In genomic region chr10:93596641-93597040, GRCm38 (mm10) we compare ENCODE assay signal across 21 mouse cellular contexts. TPM values are rescaled to one million over a fixed set of nuclear protein-coding genes. Genes with fewer than 3 reads are reported as not detected.
A peak's percentile ranks its signal among the peaks of the same experiment; 100 is the strongest.
DNase-seq lines count a peak whose midpoint lies in the region; TF ChIP-seq lines count a peak whose summit lies in the region.
"Had no signal": no experiment of that assay in that cellular context is flagged by ENCODE, and none has a peak within 500 bp of the region (broad histone marks: within the 10 kb centered on the region; RNA-seq: fewer than 3 reads in every experiment).

No protein-coding gene starts in this region.

- peaks cover 7% of the 10 kb centered on the region for H3K4me1 ChIP-seq in testis, adult 2 months (ENCODE audit: control insufficient read depth, insufficient read depth, low read length)
- H3K4me1 ChIP-seq: forebrain, embryonic 13.5 days had no signal

- no peaks in the 10 kb centered on the region for H3K27me3 ChIP-seq in testis, adult 2 months (ENCODE audit: control insufficient read depth, insufficient read depth, low read length)
- H3K27me3 ChIP-seq: forebrain, embryonic 15.5 days; Patski had no signal

- peak overlapping the region; percentile 70 for H3K4me3 ChIP-seq in testis, adult 2 months (ENCODE audit: control insufficient read depth, low read depth, low read length)
- H3K4me3 ChIP-seq: embryonic facial prominence, embryonic 10.5 days; embryonic facial prominence, embryonic 12.5 days; forebrain, embryonic 13.5 days; forebrain, embryonic 15.5 days had no signal

- intact Hi-C loops in heart, postnatal 14 days (cut with DNase I): no loop called here

- no peak overlapping the region for H3K27ac ChIP-seq in testis, adult 2 months (ENCODE audit: control insufficient read depth, insufficient read depth, low read depth, low read length)
- H3K27ac ChIP-seq: embryonic facial prominence, embryonic 10.5 days; embryonic facial prominence, embryonic 12.5 days; forebrain, embryonic 13.5 days; forebrain, embryonic 15.5 days had no signal

- no peaks in the 10 kb centered on the region for H3K36me3 ChIP-seq in testis, adult 2 months (ENCODE audit: control insufficient read depth, insufficient read depth, low read length)
- H3K36me3 ChIP-seq: embryonic facial prominence, embryonic 10.5 days; embryonic facial prominence, embryonic 12.5 days; forebrain, embryonic 15.5 days had no signal

- TF ChIP-seq CTCF in testis, adult 2 months (IDR thresholded peaks at IDR 0.05; ENCODE audit: control insufficient read depth, insufficient read depth, insufficient replicate concordance, low read depth, low read length): no peak

- peak; percentile 61 for DNase-seq in heart, adult 11 months
- no peak for DNase-seq in heart, postnatal 14 days
- DNase-seq in testis, postnatal 14 days (ENCODE audit: low spot score): no peak
- no peak for DNase-seq in urinary bladder, postnatal 14 days (ENCODE audit: low spot score)
- DNase-seq: cerebellum, adult 11-12 months; cerebellum, adult 2 months; cerebellum, adult 9-10 months; cerebellum, postnatal 10 days; cerebellum, postnatal 25 days; forebrain, postnatal 0 days had no signal

- no peak for TF ChIP-seq POLR2A in testis, adult 2 months (IDR thresholded peaks at IDR 0.05; ENCODE audit: control insufficient read depth, low read depth, low read length)

RNA-seq across cellular contexts. Expression of gene Snrpf, which starts 7.1 kb away (rescaled TPM):
- 10 to 100 TPM in 1 of 2 experiments, 1 to 10 TPM in 1; 9.5 to 10.1 TPM for total RNA-seq in heart, postnatal 14 days (2021)
- 65.2 and 67.0 TPM in 2 replicates for polyA plus RNA-seq in testis, adult 2 months (2012; rRNA removed)

RNA-seq across cellular contexts. Expression of gene Ntn4, which starts 43.8 kb away (rescaled TPM):
- total RNA-seq in heart, postnatal 14 days (2021): 10 to 100 TPM; 18.0 to 18.4 TPM
- 2.7 and 3.2 TPM in 2 replicates for polyA plus RNA-seq in testis, adult 2 months (2012; rRNA removed)
- total RNA-seq: MEL had no signal

RNA-seq across cellular contexts. Expression of gene Ccdc38, which starts 56.2 kb away (rescaled TPM):
- total RNA-seq in heart, postnatal 14 days (2021): not detected
- 125 and 137 TPM in 2 replicates for polyA plus RNA-seq in testis, adult 2 months (2012; rRNA removed)
- total RNA-seq: adrenal gland, adult 18-20 months; adrenal gland, postnatal 14 days; adrenal gland, postnatal 36 days; forebrain, postnatal 0 days; MEL had no signal
- polyA plus RNA-seq: cortical plate, adult 2 months had no signal

RNA-seq across cellular contexts. Expression of gene Amdhd1, which starts 56.8 kb away (rescaled TPM):
- not detected for total RNA-seq in heart, postnatal 14 days (2021)
- 0.07 TPM in 1 of 2 replicates, not detected in the other for polyA plus RNA-seq in testis, adult 2 months (2012; rRNA removed)
- total RNA-seq: adrenal gland, adult 18-20 months; MEL had no signal
- polyA plus RNA-seq: cerebellum, adult 2 months; forebrain, embryonic 13.5 days; forebrain, embryonic 15.5 days had no signal
